Mouse (Mus musculus): ENCODE results near the gene Gimap9.

DNA sequence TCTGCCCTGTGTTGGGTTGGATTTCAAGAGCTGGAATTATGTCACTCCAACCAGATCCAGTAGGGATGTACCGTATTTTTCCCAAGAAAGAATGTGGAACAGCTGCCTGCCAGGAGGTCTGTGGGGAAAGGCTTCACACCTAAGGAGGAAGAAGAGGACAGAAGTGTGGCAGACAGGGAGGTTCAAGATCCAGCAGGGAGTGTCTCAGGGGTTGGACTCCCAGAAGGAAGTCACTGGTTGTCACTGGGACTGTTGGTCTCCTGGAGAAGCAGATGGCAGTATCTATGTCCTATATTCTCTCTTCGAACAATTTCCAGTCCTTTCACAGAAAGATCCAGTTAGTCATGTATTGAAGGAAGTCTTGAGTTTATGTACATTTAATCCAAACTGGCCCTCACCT lies 28.3 kb upstream of the Gimap9 start:
- TF ChIP-seq HCFC1 (IDR thresholded peaks at IDR 0.05; ENCODE audit: borderline replicate concordance, insufficient read depth, low read length) (no peak), ZNF384 (IDR thresholded peaks at IDR 0.05; ENCODE audit: low read depth, low read length) (no peak), MAFK (IDR thresholded peaks at IDR 0.05; ENCODE audit: insufficient read depth, low read depth, low read length) (no peak)
